Mouse (Mus musculus) heart, postnatal 4 days (tissue): ENCODE measurements at regions not wholly inside any gene's neighbourhood (a gene's known extent, or its start where the extent isn't known, plus 50 kb on each side); places are given as distances from the start of the nearest gene placed in this dataset.

Experiments
- DNase-seq: peaks from one replicate; pipeline ENCODE4 v3.0.0; 2021

- DNase-seq, result peak; percentile 42
Observed at GRCm38 (mm10) chr3:38695836-38696235, 190.9 kb upstream of the Fat4 start.

- DNase-seq, result no peak
Observed at GRCm38 (mm10) chr3:38692768-38693167, 194.0 kb upstream of the Fat4 start.

GRCm38 (mm10) chr3:38684247-38684991 lies 199.8 kb upstream of the Ankrd50 start:
- no peak for DNase-seq

GRCm38 (mm10) chr3:38663670-38664494 lies 179.2 kb upstream of the Ankrd50 start:
- DNase-seq, result peak; percentile 37

- DNase-seq, result peak; percentile 26
Observed at GRCm38 (mm10) chr3:38663023-38663422, 178.4 kb upstream of the Ankrd50 start.

GRCm38 (mm10) chr3:38656790-38657189 lies 172.1 kb upstream of the Ankrd50 start:
- DNase-seq, result no peak

GRCm38 (mm10) chr3:38653928-38654327 lies 169.3 kb upstream of the Ankrd50 start:
- no peak for DNase-seq

- DNase-seq, result no peak
Observed at GRCm38 (mm10) chr3:38652985-38653685, 168.5 kb upstream of the Ankrd50 start.

GRCm38 (mm10) chr3:38650176-38650575 lies 165.5 kb upstream of the Ankrd50 start:
- no peak for DNase-seq

GRCm38 (mm10) chr3:38648633-38649032 lies 164.0 kb upstream of the Ankrd50 start:
- no peak for DNase-seq

- DNase-seq, result no peak
Observed at GRCm38 (mm10) chr3:38647737-38648330, 163.2 kb upstream of the Ankrd50 start.

GRCm38 (mm10) chr3:38641733-38642132 lies 157.1 kb upstream of the Ankrd50 start:
- DNase-seq, result no peak

- DNase-seq, result no peak
Observed at GRCm38 (mm10) chr3:38636806-38637205, 152.2 kb upstream of the Ankrd50 start.

GRCm38 (mm10) chr3:38633347-38633746 lies 148.7 kb upstream of the Ankrd50 start:
- DNase-seq, result peak; percentile 64

- peak; percentile 17 for DNase-seq
Observed at GRCm38 (mm10) chr3:38625575-38626184, 141.0 kb upstream of the Ankrd50 start.

GRCm38 (mm10) chr3:38617989-38618388 lies 133.3 kb upstream of the Ankrd50 start:
- no peak for DNase-seq

GRCm38 (mm10) chr3:38617217-38617616 lies 132.6 kb upstream of the Ankrd50 start:
- no peak for DNase-seq

GRCm38 (mm10) chr3:38613706-38614105 lies 129.1 kb upstream of the Ankrd50 start:
- DNase-seq, result no peak

GRCm38 (mm10) chr3:38591531-38591930 lies 106.9 kb upstream of the Ankrd50 start:
- no peak for DNase-seq

GRCm38 (mm10) chr3:38588966-38589365 lies 104.3 kb upstream of the Ankrd50 start:
- no peak for DNase-seq

GRCm38 (mm10) chr3:38585509-38585908 lies 100.9 kb upstream of the Ankrd50 start:
- no peak for DNase-seq

- DNase-seq, result no peak
Observed at GRCm38 (mm10) chr3:38579781-38580180, 95.1 kb upstream of the Ankrd50 start.
